22 mouse cellular contexts compared by ENCODE assay signal in the genomic region with DNA sequence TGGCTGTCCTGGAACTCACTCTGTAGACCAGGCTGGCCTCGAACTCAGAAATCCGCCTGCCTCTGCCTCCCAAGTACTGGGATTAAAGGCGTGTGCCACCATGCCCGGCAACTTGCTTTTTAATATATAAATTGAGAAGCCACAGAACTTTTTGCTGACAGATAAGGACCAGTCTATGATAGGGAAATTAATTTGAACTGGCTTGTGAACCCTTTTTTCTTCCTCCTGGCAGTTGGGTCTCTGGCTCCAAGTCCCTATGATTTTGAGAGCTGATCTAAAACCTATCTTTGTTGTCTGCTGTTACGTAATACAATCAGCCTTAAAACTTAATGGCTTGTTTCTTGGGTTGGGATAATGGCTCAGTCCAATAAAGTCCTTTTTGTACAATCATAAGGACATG. TPM values are rescaled to one million over a fixed set of nuclear protein-coding genes. Genes with fewer than 3 reads are reported as not detected.
DNase-seq lines count a peak whose midpoint lies in the region; ATAC-seq and TF ChIP-seq lines count a peak whose summit lies in the region.
"Had no signal": no experiment of that assay in that cellular context is flagged by ENCODE, and none has a peak within 500 bp of the region (broad histone marks: within the 10 kb centered on the region; RNA-seq: fewer than 3 reads in every experiment).

No protein-coding gene starts in this region.

- H3K4me2 ChIP-seq in heart, postnatal 0 days (ENCODE audit: low read depth, low read length), result no peak overlapping the region
- H3K4me2 ChIP-seq: embryonic facial prominence, embryonic 12.5 days; forebrain, embryonic 13.5 days; forebrain, embryonic 15.5 days had no signal

- H3K9ac ChIP-seq in heart, postnatal 0 days (replicated peaks; ENCODE audit: low read depth, low read length), result no peak overlapping the region
- H3K9ac ChIP-seq in heart, adult 2 months (ENCODE audit: low read depth, low read length), result no peak overlapping the region
- H3K9ac ChIP-seq in MEL (ENCODE audit: control insufficient read depth, low read depth, low read length, poor library complexity, severe bottlenecking), result no peak overlapping the region
- H3K9ac ChIP-seq: embryonic facial prominence, embryonic 12.5 days; forebrain, embryonic 13.5 days; forebrain, embryonic 15.5 days had no signal

- H3K9me3 ChIP-seq in heart, postnatal 0 days (replicated peaks; ENCODE audit: control insufficient read depth, low read length), result no peaks in the 10 kb centered on the region
- H3K9me3 ChIP-seq in MEL (replicated peaks; ENCODE audit: insufficient read depth, low read length), result no peaks in the 10 kb centered on the region
- H3K9me3 ChIP-seq: embryonic facial prominence, embryonic 10.5 days; embryonic facial prominence, embryonic 12.5 days; forebrain, embryonic 13.5 days; forebrain, embryonic 15.5 days; G1E had no signal

- no peaks in the 10 kb centered on the region for H3K27me3 ChIP-seq in heart, postnatal 0 days (ENCODE audit: control insufficient read depth, insufficient read depth, low read length)
- H3K27me3 ChIP-seq in heart, adult 2 months (ENCODE audit: control insufficient read depth, insufficient read depth, low read length), result no peaks in the 10 kb centered on the region
- H3K27me3 ChIP-seq in thymus, adult 2 months (ENCODE audit: control insufficient read depth, insufficient read depth, low read length), result no peaks in the 10 kb centered on the region
- no peaks in the 10 kb centered on the region for H3K27me3 ChIP-seq in MEL (ENCODE audit: control insufficient read depth in 1 of 2, insufficient read depth in 2 of 2, low read length in 2 of 2)
- H3K27me3 ChIP-seq: CH12.LX; embryonic facial prominence, embryonic 12.5 days; forebrain, embryonic 13.5 days; forebrain, embryonic 15.5 days had no signal

- no peak for TF ChIP-seq EP300 in heart, postnatal 0 days (IDR thresholded peaks at IDR 0.05; ENCODE audit: low read depth)
- no peak for TF ChIP-seq EP300 in heart, adult 2 months (IDR thresholded peaks at IDR 0.05; ENCODE audit: insufficient read depth, low read depth, low read length)
- peak; percentile 28 to 44; a peak in 1 of 4 replicates for TF ChIP-seq EP300 in MEL (IDR thresholded peaks at IDR 0.05; ENCODE audit: low read depth in 1 of 2, low read length in 2 of 2)

- intact Hi-C loops in heart, adult 2 months (cut with DNase I), result no loop called here

- peaks cover 38% of the 10 kb centered on the region for H3K4me1 ChIP-seq in heart, postnatal 0 days (ENCODE audit: control insufficient read depth, insufficient read depth)
- H3K4me1 ChIP-seq in heart, adult 2 months (ENCODE audit: control insufficient read depth, insufficient read depth, low read length), result peaks cover 23% of the 10 kb centered on the region
- H3K4me1 ChIP-seq in thymus, adult 2 months (replicated peaks; ENCODE audit: control insufficient read depth, insufficient read depth, low read length), result peaks cover 60% of the 10 kb centered on the region
- peaks cover 43 to 48% of the 10 kb centered on the region in 2 experiments for H3K4me1 ChIP-seq in MEL (ENCODE audit: control insufficient read depth in 1 of 2, insufficient read depth in 2 of 2, low read length in 2 of 2)

- TF ChIP-seq POLR2A in heart, adult 2 months (IDR thresholded peaks at IDR 0.05; ENCODE audit: insufficient read depth, low read depth, low read length), result no peak
- no peak for TF ChIP-seq POLR2A in thymus, adult 2 months (IDR thresholded peaks at IDR 0.05; ENCODE audit: control insufficient read depth, extremely low read depth, insufficient read depth, low read length, poor library complexity)
- TF ChIP-seq POLR2A in MEL (IDR thresholded peaks at IDR 0.05; ENCODE audit: control insufficient read depth in 1 of 2, insufficient read depth in 1 of 2, low read depth in 1 of 2, low read length in 2 of 2, poor library complexity in 1 of 2), result no peak

- 94% methylated on average over 3 of the region's 5 CpGs for WGBS in heart, postnatal 0 days
- WGBS in heart, adult 2 months, result 97% methylated on average over 5 of the region's 5 CpGs
- WGBS in thymus, adult 2 months, result 95% methylated on average over 5 of the region's 5 CpGs
- 94% methylated on average over 3 of the region's 5 CpGs for WGBS in macrophage (ENCODE audit: missing documents)

- TF ChIP-seq RAD21 in MEL (IDR thresholded peaks at IDR 0.05; ENCODE audit: low read depth, low read length), result no peak

- no peak for DNase-seq in heart, postnatal 0 days (ENCODE audit: low spot score)
- no peak for DNase-seq in heart, adult 2 months
- DNase-seq in thymus, adult 2 months, result no peak
- DNase-seq in thymus, postnatal 10 days (ENCODE audit: low spot score in 2 of 2), result no peak
- DNase-seq in MEL (ENCODE audit: low read depth, low spot score), result peak; percentile 51
- DNase-seq in natural killer cell, adult 2 months (ENCODE audit: low spot score in 2 of 2), result no peak
- DNase-seq: adrenal gland, adult 2 months; adrenal gland, postnatal 10 days; adrenal gland, postnatal 25 days; B cell, adult 2 months; cerebellum, adult 11-12 months; cerebellum, adult 2 months; cerebellum, adult 9-10 months; cerebellum, postnatal 10 days; cerebellum, postnatal 25 days had no signal

- no peak overlapping the region for H3K4me3 ChIP-seq in heart, postnatal 0 days (ENCODE audit: low read depth, low read length)
- no peak overlapping the region for H3K4me3 ChIP-seq in heart, adult 2 months
- H3K4me3 ChIP-seq in thymus, adult 2 months (ENCODE audit: control insufficient read depth, insufficient read depth, low read length), result no peak overlapping the region
- no peak overlapping the region for H3K4me3 ChIP-seq in MEL (ENCODE audit: control insufficient read depth in 1 of 2, insufficient read depth in 1 of 2, low read depth in 2 of 2, low read length in 2 of 2)
- H3K4me3 ChIP-seq in macrophage (ENCODE audit: inconsistent target), result no peak overlapping the region
- H3K4me3 ChIP-seq: embryonic facial prominence, embryonic 10.5 days; embryonic facial prominence, embryonic 12.5 days; forebrain, embryonic 13.5 days; forebrain, embryonic 15.5 days had no signal

- peak overlapping the region; percentile 66; the same call in 1 of the 2 replicates for H3K27ac ChIP-seq in heart, postnatal 0 days (ENCODE audit: low read depth)
- H3K27ac ChIP-seq in heart, adult 2 months, result no peak overlapping the region
- peak overlapping the region; percentile 91 for H3K27ac ChIP-seq in thymus, adult 2 months (ENCODE audit: control insufficient read depth, insufficient read depth, low read length)
- H3K27ac ChIP-seq in MEL (ENCODE audit: control insufficient read depth, low read depth, low read length) (peak overlapping the region; percentile 57), macrophage (peak overlapping the region; percentile 10; the same call in 1 of the 2 replicates)
- H3K27ac ChIP-seq: embryonic facial prominence, embryonic 10.5 days; embryonic facial prominence, embryonic 12.5 days; forebrain, embryonic 13.5 days; forebrain, embryonic 15.5 days had no signal

- TF ChIP-seq CTCF in heart, postnatal 0 days (IDR thresholded peaks at IDR 0.05; ENCODE audit: low read depth), result no peak
- no peak for TF ChIP-seq CTCF in heart, adult 2 months (IDR thresholded peaks at IDR 0.05)
- TF ChIP-seq CTCF in thymus, adult 2 months (IDR thresholded peaks at IDR 0.05; ENCODE audit: borderline replicate concordance, control insufficient read depth, extremely low read depth, insufficient read depth, low read length, poor library complexity), result no peak
- TF ChIP-seq CTCF in MEL (IDR thresholded peaks at IDR 0.05 in 2 of 3, conservative IDR thresholded peaks at IDR 0.05 in 1 of 3; ENCODE audit: control insufficient read depth in 1 of 3, insufficient read depth in 1 of 3, low read depth in 2 of 3, low read length in 3 of 3, poor library complexity in 1 of 3, severe bottlenecking in 1 of 3), result no peak

- no peak for ATAC-seq in heart, postnatal 0 days (ENCODE audit: insufficient read depth, low read depth)
- ATAC-seq: forebrain, embryonic 13.5 days; forebrain, embryonic 15.5 days had no signal

- H3K79me2 ChIP-seq in heart, adult 2 months (replicated peaks; ENCODE audit: control insufficient read depth, insufficient read depth, low read length), result peaks cover 8% of the 10 kb centered on the region
- H3K79me2 ChIP-seq in MEL (ENCODE audit: control insufficient read depth, insufficient read depth, low read length, poor library complexity) (peaks cover 6% of the 10 kb centered on the region), macrophage (ENCODE audit: inconsistent target) (peaks cover 99% of the 10 kb centered on the region)

- peaks cover 3% of the 10 kb centered on the region; the same call in 1 of the 2 replicates for H3K36me3 ChIP-seq in heart, postnatal 0 days (replicated peaks; ENCODE audit: control insufficient read depth, insufficient read depth, low read length)
- peaks cover 41% of the 10 kb centered on the region for H3K36me3 ChIP-seq in heart, adult 2 months (ENCODE audit: control insufficient read depth, insufficient read depth, low read length)
- H3K36me3 ChIP-seq in thymus, adult 2 months (ENCODE audit: control insufficient read depth, insufficient read depth, low read length), result no peaks in the 10 kb centered on the region
- H3K36me3 ChIP-seq in MEL (ENCODE audit: control insufficient read depth in 1 of 2, insufficient read depth in 2 of 2, low read length in 2 of 2), result peaks cover 0 to 53% of the 10 kb centered on the region in 2 experiments; a peak in 2 of 4 replicates
- H3K36me3 ChIP-seq in macrophage (ENCODE audit: inconsistent target), result no peaks in the 10 kb centered on the region
- H3K36me3 ChIP-seq: embryonic facial prominence, embryonic 12.5 days; forebrain, embryonic 15.5 days had no signal

RNA-seq across cellular contexts. Expression of a gene that starts 27.2 kb away (rescaled TPM):
- total RNA-seq in heart, postnatal 0 days (2014; rRNA removed; ENCODE audit: low replicate concordance), result 52.1 and 69.1 TPM in 2 replicates
- 13.9 and 15.1 TPM in 2 replicates for polyA plus RNA-seq in heart, postnatal 0 days (2015; fragmentation: Nextera tagmentation; extraction: Ambion mirVana)
- total RNA-seq in heart, adult 2 months (2021), result 10 to 100 TPM; 54.7 to 59.0 TPM
- 66.7 and 86.2 TPM in 2 replicates for polyA plus RNA-seq in heart, adult 2 months (2012; rRNA removed)
- 946 and 968 TPM in 2 replicates for polyA plus RNA-seq in thymus, adult 2 months (2012; rRNA removed)
- total RNA-seq in MEL (2012; rRNA removed), result 16.6 and 18.4 TPM in 2 replicates
- polyA plus RNA-seq in MEL (2012; ENCODE audit: insufficient read depth in 1 of 2, insufficient read length in 2 of 2, low read depth in 1 of 2, low replicate concordance in 2 of 2, missing spikeins in 1 of 2) (10 to 100 TPM in 1 of 2 experiments, not detected in 1; 36.0 TPM), macrophage (2018) (22.5 to 63.8 TPM (median 46.7 TPM) in 3 replicates)
- 1,000 to 10,000 TPM in 7 of 26 experiments, 100 to 1,000 TPM in 19; 215 to 1,872 (median 460) TPM for total RNA-seq in macrophage (2018; cell fraction: chromatin; rRNA removed)
- total RNA-seq in macrophage (2018; cell fraction: cytosol; rRNA removed), result 100 to 1,000 TPM in 2 of 26 experiments, 10 to 100 TPM in 24; 47.1 to 182 (median 64.5) TPM
- 1,000 to 10,000 TPM in 3 of 26 experiments, 100 to 1,000 TPM in 23; 163 to 1,561 (median 343) TPM for total RNA-seq in macrophage (2018; cell fraction: nucleus; rRNA removed)

RNA-seq across cellular contexts. Expression of a gene that starts 41.2 kb away (rescaled TPM):
- 3.2 and 6.5 TPM in 2 replicates for total RNA-seq in heart, postnatal 0 days (2014; rRNA removed; ENCODE audit: low replicate concordance)
- 2.3 and 2.4 TPM in 2 replicates for polyA plus RNA-seq in heart, postnatal 0 days (2015; fragmentation: Nextera tagmentation; extraction: Ambion mirVana)
- 1 to 10 TPM; 6.9 to 7.0 TPM for total RNA-seq in heart, adult 2 months (2021)
- 5.4 and 8.3 TPM in 2 replicates for polyA plus RNA-seq in heart, adult 2 months (2012; rRNA removed)
- polyA plus RNA-seq in thymus, adult 2 months (2012; rRNA removed), result 9.0 and 10.1 TPM in 2 replicates
- 6.5 and 7.4 TPM in 2 replicates for total RNA-seq in MEL (2012; rRNA removed)
- polyA plus RNA-seq in MEL (2012; ENCODE audit: insufficient read depth in 1 of 2, insufficient read length in 2 of 2, low read depth in 1 of 2, low replicate concordance in 2 of 2, missing spikeins in 1 of 2), result 10 to 100 TPM in 1 of 2 experiments, not detected in 1; 16.6 TPM
- total RNA-seq in macrophage (2018; cell fraction: chromatin; rRNA removed), result 100 to 1,000 TPM in 3 of 26 experiments, 10 to 100 TPM in 23; 16.8 to 212 (median 23.5) TPM
- total RNA-seq in macrophage (2018; cell fraction: cytosol; rRNA removed), result 10 to 100 TPM in 2 of 26 experiments, 1 to 10 TPM in 24; 4.2 to 21.6 (median 6.0) TPM
- 100 to 1,000 TPM in 2 of 26 experiments, 10 to 100 TPM in 23, 1 to 10 TPM in 1; 9.7 to 169 (median 17.6) TPM for total RNA-seq in macrophage (2018; cell fraction: nucleus; rRNA removed)
- 4.6 to 5.8 TPM (median 5.3 TPM) in 3 replicates for polyA plus RNA-seq in macrophage (2018)

Comparison
In these comparisons a context has a peak if more than half of its experiments do, and no peak if none do; other contexts are left out.
1. RNA of a gene that starts 27.2 kb away (polyA plus RNA-seq): 946 to 968 TPM in thymus, adult 2 months; 66.7 to 86.2 TPM in heart, adult 2 months, 36.0 TPM in MEL, 22.5 to 63.8 TPM in macrophage and 13.9 to 15.1 TPM in heart, postnatal 0 days; every median in the first group is over 10 times any median in the second.